Mouse (Mus musculus) megakaryocyte, adult 5-6 weeks (primary cell): ENCODE data around the gene Mob3a. TPM values are rescaled to one million over a fixed set of nuclear protein-coding genes. Genes with fewer than 3 reads are reported as not detected.
"Not testable (repeated sequence)": the region's sequence is repeated elsewhere in the genome, so short reads cannot be mapped to it uniquely, and the experiment has no call there.

Source experiments
- ATAC-seq: 2 replicates; pipeline ENCODE4 v1.8.0; 2016; ENCODE audit warnings: mild to moderate bottlenecking, inconsistent platforms; ENCODE audit not compliant: poor library complexity, severe bottlenecking
- total RNA-seq, 2 experiments: library from RNA; stranded (forward) in 1 of 2; stranded (reverse) in 1 of 2; fragments of 153-499, 151-499 nt in 1 of 2; fragments of 221-1000, 200-1000 nt in 1 of 2; gene quantifications; 2 replicates each; pipeline versions ENCODE4 v1.2.3 to v1.2.4; 2015 to 2017

Mob3a gene
- total RNA-seq, 2 experiments from 2014 or later = 65.0 to 72.0 TPM

GRCm38 (mm10) chr10:80665016-80665380, 36.8 kb downstream of the Mob3a start:
- ATAC-seq = no peak

- ATAC-seq = peak; percentile 58
These were observed 37.4 kb downstream of the Mob3a start for GRCm38 (mm10) chr10:80664197-80665015.

- ATAC-seq = peak; percentile 22; the same call in 1 of the 2 replicates
These were observed 38.1 kb downstream of the Mob3a start for GRCm38 (mm10) chr10:80663485-80664196.

- no peak for ATAC-seq
These were observed 40.6 kb downstream of the Mob3a start for GRCm38 (mm10) chr10:80661149-80661548.

GRCm38 (mm10) chr10:80659213-80659612, 42.6 kb downstream of the Mob3a start:
- ATAC-seq = no peak

GRCm38 (mm10) chr10:80658841-80659202, 43.0 kb downstream of the Mob3a start:
- ATAC-seq = peak; percentile 50

- ATAC-seq = no peak
These were observed 43.5 kb downstream of the Mob3a start for GRCm38 (mm10) chr10:80658194-80658840.

- no peak for ATAC-seq
These were observed 44.7 kb downstream of the Mob3a start, which contains the start of gene Btbd2 for GRCm38 (mm10) chr10:80656863-80657623. Btbd2 (minus strand) TSS chr10:80657071.

- ATAC-seq = peak; percentile 90
These were observed 45.5 kb downstream of the Mob3a start for GRCm38 (mm10) chr10:80656130-80656862.

GRCm38 (mm10) chr10:80655406-80656129, 46.2 kb downstream of the Mob3a start:
- ATAC-seq = no peak

- ATAC-seq = no peak
These were observed 46.9 kb downstream of the Mob3a start for GRCm38 (mm10) chr10:80654866-80655265.

- no peak for ATAC-seq
These were observed 48.5 kb downstream of the Mob3a start for GRCm38 (mm10) chr10:80653156-80653720.

GRCm38 (mm10) chr10:80650392-80650791, 51.4 kb downstream of the Mob3a start:
- ATAC-seq = no peak

GRCm38 (mm10) chr10:80649910-80650309, 51.9 kb downstream of the Mob3a start:
- ATAC-seq = not testable (repeated sequence)

GRCm38 (mm10) chr10:80646936-80647335, 54.8 kb downstream of the Mob3a start:
- ATAC-seq = no peak

- ATAC-seq = no peak
These were observed 66.4 kb downstream of the Mob3a start for GRCm38 (mm10) chr10:80635345-80635744.
